Mouse (Mus musculus) adrenal gland, postnatal 14 days (tissue): ENCODE results near the gene S100a4. TPM values are rescaled to one million over a fixed set of nuclear protein-coding genes. Genes with fewer than 3 reads are reported as not detected.

ENCODE experiments used
- DNase-seq: peaks from one replicate; pipeline ENCODE4 v3.0.0; 2021; ENCODE audit warnings: mixed read lengths
- total RNA-seq: library from RNA; stranded (reverse); gene quantifications from 2 replicates; pipeline ENCODE4 v1.2.3, GENCODE M21; 2021

S100a4 gene
- total RNA-seq, 1 experiment from 2014 or later = 9.6 TPM

DNA sequence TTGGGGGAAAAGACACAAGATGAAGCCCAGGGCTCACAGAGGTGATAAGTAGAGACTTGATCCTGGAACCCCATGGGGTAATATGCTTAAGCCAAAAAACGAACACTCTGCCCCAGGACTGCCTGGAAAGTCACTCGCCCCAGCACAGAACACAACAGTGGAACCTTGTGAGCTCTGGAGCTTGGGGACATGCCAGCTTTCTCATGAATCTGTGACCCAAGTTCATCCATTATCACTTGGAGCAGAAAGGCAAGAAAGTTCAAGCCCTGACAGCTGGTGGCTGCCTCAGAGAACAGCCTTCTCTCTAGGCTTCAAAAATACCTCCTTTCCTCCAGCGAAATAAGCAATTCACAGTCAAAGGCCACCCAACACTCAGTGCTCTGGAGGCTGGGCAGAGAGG, 4.2 kb upstream of the S100a4 start:
- DNase-seq = no peak

DNA sequence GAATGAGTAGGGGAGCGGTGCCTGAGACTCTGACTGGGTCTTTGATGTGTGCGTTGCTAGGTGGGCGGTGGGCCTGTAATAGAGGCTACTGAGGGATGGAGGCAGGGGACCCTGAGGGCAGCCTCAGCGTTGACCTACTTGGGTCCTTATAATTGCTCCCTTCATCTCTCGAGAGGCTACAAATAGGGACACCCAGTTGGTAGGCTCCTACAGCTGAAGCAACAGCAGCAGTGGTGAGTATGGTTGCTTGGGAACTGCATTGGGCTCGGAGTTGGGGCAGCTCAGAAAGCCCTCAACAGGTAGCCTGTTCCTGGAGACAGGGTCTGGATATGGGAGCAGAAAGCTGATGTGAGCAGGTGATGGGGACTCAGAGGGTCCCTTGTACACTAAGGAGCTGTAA, 3.5 kb upstream of the S100a4 start:
- no peak for DNase-seq

DNA sequence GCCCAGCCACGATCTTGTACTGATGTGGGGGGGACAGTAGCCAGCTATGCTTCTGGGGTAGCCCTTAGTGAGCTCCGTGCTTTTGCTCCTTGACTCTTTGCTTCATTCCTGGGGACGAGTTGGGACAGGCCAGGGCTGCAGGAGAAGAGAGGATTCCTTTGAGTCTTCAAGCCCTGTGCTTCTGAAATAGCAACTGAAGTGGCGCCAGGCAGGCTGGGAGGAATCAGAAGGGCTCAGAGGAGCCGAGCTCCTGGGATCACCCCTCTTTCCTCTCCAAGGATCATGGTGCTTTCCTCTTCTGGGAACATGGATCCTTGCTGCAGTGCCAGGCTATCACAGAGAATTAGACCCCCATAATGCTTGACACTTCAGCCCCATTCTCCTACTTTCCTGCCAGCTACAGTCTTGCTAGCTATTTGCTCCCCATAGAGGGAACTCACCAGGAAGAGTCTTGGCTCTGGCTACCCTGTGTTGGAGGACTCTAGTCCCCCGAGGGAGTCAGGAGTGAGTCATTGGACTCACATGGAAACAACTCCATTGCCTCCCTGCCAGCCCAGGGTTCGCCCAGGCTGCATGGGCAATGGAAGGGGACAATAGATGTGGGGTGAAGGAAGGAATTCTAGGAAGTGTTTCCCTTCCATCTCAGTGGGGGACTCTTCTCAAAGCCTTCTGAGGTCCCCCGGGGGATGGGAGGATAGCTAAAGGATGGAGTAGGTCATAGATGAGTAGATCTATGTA, 2.9 kb upstream of the S100a4 start:
- DNase-seq = peak; percentile 56

DNA sequence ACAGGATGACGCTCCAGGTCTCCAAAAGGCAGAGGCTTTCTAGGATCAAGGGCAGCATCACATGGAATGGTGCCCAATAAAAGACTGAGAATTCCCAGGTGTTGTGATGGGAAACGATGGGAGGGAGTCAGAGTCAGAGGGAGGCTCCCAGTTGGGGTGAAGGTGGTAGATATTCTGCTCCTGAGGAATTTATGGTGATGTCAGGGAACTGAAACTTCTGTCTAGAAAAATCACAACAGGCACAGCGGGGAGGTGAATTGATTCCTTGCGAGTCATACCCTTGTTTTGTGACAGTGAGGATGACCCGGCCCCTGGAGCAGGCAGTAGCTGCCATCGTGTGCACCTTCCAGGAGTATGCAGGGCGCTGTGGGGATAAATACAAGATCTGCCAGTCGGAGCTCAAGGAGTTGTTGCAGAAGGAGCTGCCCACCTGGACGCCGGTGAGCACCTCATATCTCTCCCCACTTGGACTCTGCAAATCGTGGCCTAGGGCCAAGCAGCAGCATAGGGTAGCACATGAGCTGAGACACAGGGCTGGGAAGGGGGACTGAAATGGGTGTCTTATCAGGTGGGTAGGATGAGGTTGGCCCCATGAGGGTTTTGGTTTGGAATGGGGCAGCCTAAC, 2.0 kb upstream of the S100a4 start, which contains the start of gene Gm42674:
Gm42674 (plus strand) TSS at position 419 of the 625 bp plus-strand sequence.
- no peak for DNase-seq

DNA sequence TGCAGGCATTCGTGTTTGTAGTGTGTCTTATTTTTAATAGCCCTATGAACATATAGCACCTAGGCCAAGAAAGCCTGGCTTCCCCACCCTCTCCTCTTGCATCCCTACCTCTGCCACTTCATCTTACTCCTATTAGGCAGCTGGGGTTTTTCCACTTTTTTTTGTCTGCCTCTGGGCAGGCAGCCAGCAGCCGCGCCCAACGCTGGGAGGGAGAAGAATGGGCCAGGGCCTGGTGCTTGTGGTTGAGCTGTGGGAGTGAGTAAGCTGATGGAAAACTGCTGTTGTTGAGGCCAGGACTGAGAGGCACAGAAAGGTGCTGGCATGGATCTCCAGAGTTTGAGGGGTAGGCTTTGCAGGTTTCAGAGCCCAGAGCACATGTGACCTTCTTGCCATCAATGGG, 845 bp downstream of the S100a4 start:
- peak; percentile 85 for DNase-seq

DNA sequence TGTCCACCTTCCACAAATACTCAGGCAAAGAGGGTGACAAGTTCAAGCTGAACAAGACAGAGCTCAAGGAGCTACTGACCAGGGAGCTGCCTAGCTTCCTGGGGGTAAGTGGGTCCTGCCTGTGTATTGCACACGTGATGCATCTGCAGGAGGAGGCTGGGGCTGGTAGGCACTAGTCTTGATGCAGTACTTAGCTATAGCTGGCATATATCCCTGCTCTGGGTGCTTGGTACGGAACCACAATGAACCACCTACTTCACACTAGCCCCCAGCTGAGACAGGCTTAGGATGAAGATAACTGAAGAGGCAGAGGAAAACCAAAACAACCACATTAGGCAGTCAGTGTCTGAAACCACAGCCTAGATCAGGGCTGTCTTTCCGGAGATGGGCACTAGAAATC, 1.5 kb downstream of the S100a4 start:
- DNase-seq = no peak

DNA sequence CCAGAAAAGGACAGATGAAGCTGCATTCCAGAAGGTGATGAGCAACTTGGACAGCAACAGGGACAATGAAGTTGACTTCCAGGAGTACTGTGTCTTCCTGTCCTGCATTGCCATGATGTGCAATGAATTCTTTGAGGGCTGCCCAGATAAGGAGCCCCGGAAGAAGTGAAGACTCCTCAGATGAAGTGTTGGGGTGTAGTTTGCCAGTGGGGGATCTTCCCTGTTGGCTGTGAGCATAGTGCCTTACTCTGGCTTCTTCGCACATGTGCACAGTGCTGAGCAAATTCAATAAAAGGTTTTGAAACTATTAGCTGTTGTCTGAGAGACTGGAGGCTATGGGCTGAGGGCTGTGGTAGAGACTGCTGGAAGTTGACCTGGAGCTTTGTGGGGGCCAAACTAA, 2.2 kb downstream of the S100a4 start:
- DNase-seq = no peak

DNA sequence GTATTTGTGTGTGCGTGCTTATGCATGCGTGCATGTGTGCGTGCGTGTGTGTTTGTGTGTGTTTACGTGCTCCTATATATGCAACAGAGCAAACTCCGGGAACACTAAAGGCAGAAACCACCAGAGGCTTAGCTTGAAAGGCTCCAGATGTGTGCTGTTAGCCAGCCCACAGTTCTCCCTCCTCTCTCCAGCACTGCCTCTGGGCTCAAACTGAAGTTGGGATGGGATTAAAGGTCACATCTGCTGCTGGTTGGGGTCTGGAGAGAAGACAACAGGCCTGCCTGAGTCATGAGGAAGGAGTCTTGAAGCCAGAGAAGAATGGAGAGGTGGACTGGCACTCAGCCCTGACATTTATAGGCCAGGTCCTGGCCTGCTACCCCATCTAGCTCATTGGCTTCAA, 2.6 kb downstream of the S100a4 start:
- DNase-seq = no peak

DNA sequence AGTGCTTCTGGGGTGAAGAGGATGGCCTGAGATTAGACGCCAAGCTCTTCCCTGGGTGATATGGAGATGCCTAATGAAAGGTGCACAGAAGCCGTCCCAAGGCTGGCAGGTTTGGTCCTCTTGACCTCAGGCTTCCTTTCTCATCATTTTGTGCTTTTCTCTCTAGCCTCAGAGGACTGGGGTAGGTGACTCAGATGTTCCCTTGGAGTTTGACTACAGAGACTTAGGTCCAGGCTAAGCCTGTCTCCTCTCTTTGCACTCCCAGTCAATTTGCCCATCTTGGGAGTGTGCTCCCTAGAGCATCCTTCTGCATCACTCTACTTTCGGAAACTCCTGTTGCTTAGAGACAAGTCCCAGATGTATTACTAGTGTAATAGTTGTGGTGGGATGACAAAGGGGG, 3.8 kb downstream of the S100a4 start:
- DNase-seq = no peak

DNA sequence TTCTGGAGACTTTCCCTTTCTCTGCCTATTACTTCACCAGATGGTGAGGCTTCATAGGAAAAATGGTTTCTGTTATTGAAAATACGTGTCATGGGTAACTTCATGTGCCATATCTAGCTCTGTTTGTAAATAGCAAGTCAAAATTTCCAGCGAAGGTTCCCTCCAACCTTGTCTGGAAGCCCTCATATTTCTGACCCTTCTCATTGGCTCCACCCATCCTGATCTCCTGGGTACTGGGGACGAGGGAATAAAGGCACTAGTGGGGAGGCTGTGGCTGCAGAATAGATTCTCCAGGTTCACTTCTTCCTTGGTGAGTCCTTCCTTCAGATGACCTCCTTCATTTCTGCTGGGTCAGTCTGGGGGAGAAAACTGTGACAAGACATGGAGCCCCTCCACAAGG, 4.7 kb downstream of the S100a4 start, which contains the start of gene S100a5:
S100a5 (plus strand) TSS at position 301 of the 400 bp plus-strand sequence.
- DNase-seq = no peak

DNA sequence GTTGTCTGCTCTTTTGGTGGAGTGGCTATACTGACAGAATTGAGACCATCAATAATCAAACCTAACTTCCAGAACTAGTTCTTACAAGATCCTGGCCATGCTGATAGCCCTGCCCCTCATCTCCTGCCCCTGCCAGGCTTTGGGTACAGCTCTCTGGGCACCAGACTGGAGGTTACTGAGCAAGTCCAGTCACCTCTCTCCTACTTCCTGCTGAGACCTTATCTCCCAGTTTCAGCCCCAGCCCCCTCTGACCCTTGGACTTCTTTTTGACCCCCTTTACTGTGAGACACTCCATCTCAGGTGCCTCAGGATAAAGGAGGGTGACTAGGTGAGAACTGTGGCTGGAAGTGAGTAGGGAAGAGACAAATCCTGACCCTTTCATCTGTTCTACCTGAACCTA, 5.5 kb downstream of the S100a4 start:
- no peak for DNase-seq

DNA sequence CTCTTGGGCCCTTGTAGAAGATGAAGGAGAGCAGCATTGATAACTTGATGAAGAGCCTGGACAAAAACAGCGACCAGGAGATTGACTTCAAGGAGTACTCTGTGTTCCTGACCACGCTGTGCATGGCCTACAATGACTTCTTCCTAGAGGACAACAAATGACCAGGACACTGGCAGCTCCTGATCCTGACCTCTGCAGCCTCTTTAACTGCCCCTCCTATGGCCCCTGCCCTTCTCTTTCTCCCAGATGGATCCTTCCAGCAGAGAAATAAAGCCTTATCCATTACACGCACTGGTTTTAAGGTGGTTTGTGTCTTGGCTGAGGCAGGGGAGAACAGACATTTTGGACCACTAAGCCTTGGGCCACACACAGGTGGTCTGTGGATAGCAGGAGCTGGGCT, 7.9 kb downstream of the S100a4 start:
- DNase-seq = no peak

DNA sequence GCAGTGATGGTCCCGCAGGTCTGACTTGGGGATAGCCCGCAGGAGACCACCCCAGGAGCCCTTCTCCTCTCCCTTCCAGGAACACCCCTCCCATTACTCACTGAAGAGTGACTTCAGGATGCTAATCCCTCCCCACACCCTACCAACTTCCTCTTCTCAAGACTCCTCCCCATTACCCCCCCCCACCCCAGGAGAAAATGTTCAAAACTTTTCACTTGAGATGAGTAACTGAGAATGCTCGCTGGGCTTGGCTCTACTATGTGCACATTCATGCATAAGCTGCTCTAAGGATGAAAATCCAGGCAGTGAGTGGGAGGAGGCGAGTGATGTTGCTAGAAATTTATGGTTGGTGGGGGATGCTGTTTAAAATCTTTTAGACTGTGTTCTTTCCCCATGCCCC, 8.5 kb downstream of the S100a4 start:
- DNase-seq = no peak

DNA sequence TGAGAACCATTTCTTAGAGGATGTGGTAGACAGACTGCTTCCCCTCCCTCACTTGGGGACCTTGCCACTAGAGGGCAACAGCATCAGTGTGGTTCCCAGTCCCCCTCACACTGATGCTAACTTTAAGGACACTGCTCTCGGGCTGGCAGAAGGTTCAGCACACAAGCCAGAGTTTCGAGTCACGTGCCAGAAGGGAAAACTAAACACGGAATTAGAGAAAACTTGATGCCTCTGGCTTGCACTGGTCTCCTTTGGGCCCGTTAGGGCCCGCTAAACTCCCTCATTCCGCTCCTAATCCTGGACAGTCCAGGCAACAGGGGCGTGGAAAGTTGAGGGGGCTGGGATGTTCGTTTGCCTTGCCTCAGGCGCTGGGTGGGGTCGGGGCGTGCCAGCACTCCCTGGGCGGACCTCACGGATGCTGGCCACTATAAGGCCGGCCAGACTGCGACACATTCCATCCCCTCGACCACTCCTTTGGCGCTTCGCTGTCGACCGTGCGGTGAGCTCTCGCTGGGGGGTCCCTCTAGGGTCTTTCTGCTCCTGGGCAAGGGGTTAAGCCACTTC, 9.2 kb downstream of the S100a4 start, which contains the start of gene S100a6:
S100a6 (plus strand) TSS at position 155 of the 564 bp plus-strand sequence.
- DNase-seq = peak; percentile 72

DNA sequence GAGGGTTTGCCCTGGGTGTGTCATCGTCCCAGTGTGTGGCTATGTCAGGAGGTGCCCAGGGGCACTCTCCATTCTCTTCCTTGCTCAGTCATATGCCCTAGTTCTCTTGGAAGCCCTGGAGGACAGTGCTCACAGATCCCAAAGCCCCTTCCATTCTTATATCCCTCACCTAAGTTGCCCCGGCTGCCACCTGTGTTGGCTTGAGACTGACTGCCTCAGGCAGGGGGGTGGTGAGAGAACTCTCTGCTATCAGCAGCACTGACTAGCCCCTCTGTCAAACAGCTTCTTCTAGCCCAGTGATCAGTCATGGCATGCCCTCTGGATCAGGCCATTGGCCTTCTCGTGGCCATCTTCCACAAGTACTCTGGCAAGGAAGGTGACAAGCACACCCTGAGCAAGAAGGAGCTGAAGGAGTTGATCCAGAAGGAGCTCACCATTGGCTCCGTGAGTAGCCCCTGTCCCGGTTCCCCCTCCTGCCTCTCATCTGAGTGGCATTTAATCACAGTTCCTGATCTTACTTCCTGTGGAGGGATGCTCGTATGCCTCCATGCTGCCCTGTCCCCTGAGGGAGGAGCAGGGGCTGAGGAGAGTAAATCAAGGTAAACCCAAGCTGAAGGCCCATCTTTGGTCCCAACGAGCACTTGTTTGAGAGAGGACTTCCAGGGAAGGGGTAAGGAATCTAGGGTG, 10.0 kb downstream of the S100a4 start:
- DNase-seq = no peak

DNA sequence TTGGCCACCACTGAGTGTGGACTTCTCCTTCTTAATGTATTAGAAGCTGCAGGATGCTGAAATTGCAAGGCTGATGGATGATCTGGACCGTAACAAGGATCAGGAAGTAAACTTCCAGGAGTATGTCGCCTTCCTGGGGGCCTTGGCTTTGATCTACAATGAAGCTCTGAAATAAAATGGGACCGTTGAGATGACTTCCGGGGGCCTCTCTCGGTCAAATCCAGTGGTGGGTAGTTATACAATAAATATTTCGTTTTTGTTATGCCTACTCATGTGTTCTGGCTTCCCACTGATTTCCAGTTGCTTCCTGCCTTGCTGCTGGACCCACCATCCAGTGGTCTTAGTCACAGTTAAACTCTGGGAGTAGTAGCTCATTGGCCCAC, 10.6 kb downstream of the S100a4 start:
- no peak for DNase-seq

DNA sequence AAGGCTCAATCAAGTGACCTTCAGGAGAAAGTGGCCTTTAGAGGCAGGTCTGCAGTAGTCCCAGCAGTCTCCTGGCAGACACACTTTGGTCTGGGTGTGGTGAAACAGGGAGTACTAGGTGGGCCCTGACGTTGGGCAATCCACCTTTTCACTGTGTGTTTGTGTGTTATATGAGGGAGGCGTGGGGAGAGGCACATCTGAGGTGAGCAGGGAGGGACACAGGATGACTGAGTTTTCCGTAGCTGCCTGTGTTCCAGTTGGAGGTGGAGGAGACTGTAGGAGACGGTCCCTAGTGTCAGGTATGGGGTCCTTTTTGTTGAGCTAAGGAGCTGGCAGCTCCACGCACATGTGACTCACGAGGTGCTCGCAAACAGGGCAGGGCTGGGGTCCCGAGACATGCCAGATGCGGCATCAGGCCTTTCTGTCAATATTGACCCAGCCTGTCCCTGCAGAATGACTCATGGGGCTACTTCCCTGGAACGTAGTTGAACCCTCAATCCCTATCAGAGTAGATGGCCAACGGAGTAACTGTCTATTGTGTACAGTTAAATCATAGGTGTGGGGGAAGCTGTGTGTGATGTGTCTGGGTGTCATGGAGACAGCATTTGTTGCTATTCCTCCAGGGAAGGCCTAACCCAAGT, 11.2 kb downstream of the S100a4 start:
- DNase-seq = no peak

DNA sequence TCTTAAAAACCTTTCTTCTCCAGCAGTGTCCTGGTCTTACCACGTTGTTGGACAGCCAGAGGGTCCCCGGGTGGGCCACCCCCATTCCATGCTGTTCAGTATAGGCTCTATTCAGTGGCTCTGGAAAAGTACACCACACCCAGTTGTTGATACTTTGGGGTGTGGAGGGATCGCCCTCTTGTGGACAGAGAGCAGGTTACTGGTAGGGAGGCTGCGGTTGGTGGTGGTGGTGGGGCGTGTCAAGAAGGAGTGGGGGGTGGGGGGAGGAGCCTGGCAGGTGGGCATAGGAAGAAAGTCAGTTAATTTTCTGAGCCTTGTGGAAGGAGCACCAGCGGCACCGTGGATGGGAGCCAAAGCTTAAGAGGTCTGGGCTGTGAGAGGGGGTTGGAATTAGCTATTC, 11.8 kb downstream of the S100a4 start:
- peak; percentile 90 for DNase-seq

DNA sequence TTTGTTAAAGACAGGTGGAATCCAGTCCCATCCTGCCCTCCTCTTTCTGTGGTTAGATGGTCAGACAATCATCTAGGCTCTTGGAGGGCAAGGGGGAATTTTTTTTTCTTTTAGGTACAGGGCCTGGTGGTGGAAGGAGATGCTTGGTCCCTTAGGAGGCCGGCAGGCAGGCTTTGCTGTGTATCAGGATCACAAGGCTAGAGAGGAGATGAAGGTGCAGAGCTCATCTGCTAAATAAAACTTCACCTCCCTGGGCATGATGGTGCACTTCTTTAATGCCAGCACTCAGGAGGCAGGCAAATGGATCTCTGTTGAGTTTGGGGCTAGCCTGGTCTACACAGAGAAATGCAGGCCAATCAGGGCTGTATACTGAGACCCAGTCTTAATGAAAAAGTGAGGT, 12.3 kb downstream of the S100a4 start:
- DNase-seq = no peak

DNA sequence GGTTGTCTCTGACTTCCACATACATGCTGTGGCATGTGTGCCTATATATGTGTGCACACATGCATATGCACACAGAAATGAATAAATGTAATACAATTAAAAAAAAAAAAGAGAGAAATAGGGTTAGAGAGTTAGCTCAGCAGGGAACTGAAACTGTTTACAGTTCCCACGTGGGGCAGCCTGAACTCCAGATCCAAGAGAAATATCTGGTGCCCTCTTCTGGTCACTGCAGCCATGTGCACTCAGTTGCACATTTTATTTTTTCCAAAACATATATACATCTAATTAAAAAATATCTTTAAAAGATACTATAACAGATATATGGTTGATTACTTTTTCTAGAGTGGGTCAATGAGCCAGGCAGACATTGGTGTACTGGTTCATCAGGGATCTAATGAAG, 14.0 kb downstream of the S100a4 start:
- DNase-seq = no peak

DNA sequence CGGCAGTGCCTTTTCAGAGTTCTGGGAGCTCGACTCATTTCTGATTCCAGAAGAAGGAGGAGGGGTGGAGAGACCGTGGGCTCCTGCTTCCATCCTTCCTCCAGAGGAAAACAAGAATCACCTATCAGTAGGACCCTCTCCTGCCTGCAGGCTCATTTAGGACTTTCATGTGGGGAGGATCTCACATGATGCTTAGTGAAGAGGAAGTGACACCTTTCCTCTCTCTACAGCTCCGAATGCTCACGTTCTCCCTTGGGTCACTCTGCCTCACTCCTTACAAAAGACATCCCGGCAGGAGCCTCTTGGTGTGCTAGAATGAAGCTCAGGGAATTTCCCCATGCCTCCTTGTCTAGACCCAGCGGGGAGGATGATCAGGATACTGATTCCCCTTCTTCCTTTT, 18.0 kb downstream of the S100a4 start:
- no peak for DNase-seq

DNA sequence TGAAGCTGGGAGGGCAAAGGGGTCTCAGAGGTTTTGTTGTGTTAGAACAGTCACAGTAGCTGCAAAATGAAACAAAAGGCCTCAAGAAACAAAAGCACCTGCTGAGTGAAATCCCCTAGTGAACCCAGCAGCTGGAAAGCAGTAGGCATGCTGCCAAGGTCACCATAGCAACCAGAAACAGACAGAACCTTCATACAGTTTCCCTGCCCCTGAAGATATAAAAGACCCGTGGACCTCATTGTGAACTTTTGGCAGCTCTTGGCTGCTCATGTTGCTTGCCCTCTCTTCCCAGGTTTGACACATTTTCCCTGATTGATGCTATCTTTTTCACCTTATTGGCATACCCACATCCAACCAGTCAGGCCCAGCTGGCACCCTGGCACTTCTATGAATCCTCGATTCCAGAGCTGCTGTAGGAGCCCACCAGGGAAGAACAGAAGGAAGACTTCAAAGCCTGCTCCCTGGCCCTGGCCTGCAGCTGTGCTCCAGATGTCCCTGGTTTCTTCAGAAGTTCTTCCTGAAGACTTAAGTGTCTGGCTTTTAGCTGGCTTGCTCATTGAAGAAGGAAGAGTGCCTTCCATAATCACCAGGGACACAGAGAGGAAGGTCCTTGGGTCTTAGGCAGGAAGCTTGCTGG, 20.0 kb downstream of the S100a4 start:
- DNase-seq = peak; percentile 80
